Mouse (Mus musculus): ENCODE results near the gene Pmvk. TPM values are rescaled to one million over a fixed set of nuclear protein-coding genes. Genes with fewer than 3 reads are reported as not detected.

Gene Pmvk
- total and polyA plus RNA-seq, 3 experiments = 53.6 to 75.7 TPM; not detected in 1

DNA sequence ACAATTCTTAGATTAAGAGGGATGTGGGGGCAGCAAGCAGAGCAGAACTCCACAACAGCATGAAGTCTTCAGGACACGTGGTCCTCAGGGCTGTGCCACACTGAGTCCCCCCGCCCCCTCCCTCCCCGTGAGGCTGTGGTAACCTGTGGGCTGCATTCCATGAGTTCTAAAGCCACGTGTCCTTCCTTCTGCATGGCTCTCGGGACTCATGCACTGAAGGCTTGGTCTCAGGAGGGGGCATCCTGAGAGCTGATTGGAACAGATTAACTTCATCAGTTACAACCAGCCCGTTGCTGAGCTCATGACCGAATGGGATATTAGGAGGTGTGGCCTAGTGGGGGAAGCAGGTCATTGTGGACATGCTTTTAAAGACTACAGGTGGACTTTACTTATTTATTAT lies 45.4 kb downstream of the Pmvk start:
- H3K4me3 ChIP-seq (ENCODE audit: control insufficient read depth in 1 of 2, insufficient read depth in 1 of 2, low read depth in 2 of 2, low read length in 2 of 2) = no peak overlapping the region
- H3K79me2 ChIP-seq (ENCODE audit: control insufficient read depth, insufficient read depth, low read length, poor library complexity) = no peaks in the 10 kb centered on the region
- no peaks in the 10 kb centered on the region for H3K9me3 ChIP-seq (replicated peaks; ENCODE audit: insufficient read depth, low read length)
- no peaks in the 10 kb centered on the region for H3K4me1 ChIP-seq (ENCODE audit: control insufficient read depth in 1 of 2, insufficient read depth in 2 of 2, low read length in 2 of 2)
- no peak overlapping the region for H3K27ac ChIP-seq (ENCODE audit: control insufficient read depth, low read depth, low read length)
- TF ChIP-seq MAX (IDR thresholded peaks at IDR 0.05; ENCODE audit: low read length) (peak; percentile 64; the same call in 1 of the 2 replicates), KAT2A (conservative IDR thresholded peaks at IDR 0.05; ENCODE audit: low read depth, low read length) (no peak), RAD21 (IDR thresholded peaks at IDR 0.05; ENCODE audit: low read depth, low read length) (no peak), MYB (IDR thresholded peaks at IDR 0.05; ENCODE audit: low read depth, low read length) (no peak), JUND (IDR thresholded peaks at IDR 0.05; ENCODE audit: low read depth, low read length) (no peak), ETS1 (IDR thresholded peaks at IDR 0.05; ENCODE audit: low read depth, low read length) (no peak), USF1 (IDR thresholded peaks at IDR 0.05; ENCODE audit: low read depth, low read length) (peak; percentile 50; the same call in 1 of the 2 replicates), ZMIZ1 (IDR thresholded peaks at IDR 0.05; ENCODE audit: low read depth, low read length) (no peak), ELF1 (IDR thresholded peaks at IDR 0.05; ENCODE audit: low read depth, low read length) (no peak), EP300 (IDR thresholded peaks at IDR 0.05; ENCODE audit: low read depth in 1 of 2, low read length in 2 of 2) (no peak), ZKSCAN1 (IDR thresholded peaks at IDR 0.05; ENCODE audit: low read depth, low read length) (no peak), ZNF384 (IDR thresholded peaks at IDR 0.05; ENCODE audit: low read depth, low read length) (no peak), POLR2A (IDR thresholded peaks at IDR 0.05; ENCODE audit: control insufficient read depth in 1 of 2, insufficient read depth in 1 of 2, low read depth in 1 of 2, low read length in 2 of 2, poor library complexity in 1 of 2) (no peak), MXI1 (IDR thresholded peaks at IDR 0.05; ENCODE audit: low read depth, low read length) (peak; percentile 44; the same call in 1 of the 2 replicates), UBTF (IDR thresholded peaks at IDR 0.05; ENCODE audit: borderline replicate concordance, insufficient read depth, low read depth, low read length) (no peak), TCF12 (IDR thresholded peaks at IDR 0.05; ENCODE audit: low read depth, low read length) (no peak), BHLHE40 (IDR thresholded peaks at IDR 0.05; ENCODE audit: borderline replicate concordance, low read depth, low read length) (no peak)
- no peaks in the 10 kb centered on the region for H3K36me3 ChIP-seq (ENCODE audit: control insufficient read depth in 1 of 2, insufficient read depth in 2 of 2, low read length in 2 of 2)
- peaks cover 10 to 18% of the 10 kb centered on the region in 2 experiments for H3K27me3 ChIP-seq (ENCODE audit: control insufficient read depth in 1 of 2, insufficient read depth in 2 of 2, low read length in 2 of 2)
- DNase-seq (ENCODE audit: low read depth, low spot score) = peak; percentile 43
- no peak overlapping the region for H3K9ac ChIP-seq (ENCODE audit: control insufficient read depth, low read depth, low read length, poor library complexity, severe bottlenecking)

DNA sequence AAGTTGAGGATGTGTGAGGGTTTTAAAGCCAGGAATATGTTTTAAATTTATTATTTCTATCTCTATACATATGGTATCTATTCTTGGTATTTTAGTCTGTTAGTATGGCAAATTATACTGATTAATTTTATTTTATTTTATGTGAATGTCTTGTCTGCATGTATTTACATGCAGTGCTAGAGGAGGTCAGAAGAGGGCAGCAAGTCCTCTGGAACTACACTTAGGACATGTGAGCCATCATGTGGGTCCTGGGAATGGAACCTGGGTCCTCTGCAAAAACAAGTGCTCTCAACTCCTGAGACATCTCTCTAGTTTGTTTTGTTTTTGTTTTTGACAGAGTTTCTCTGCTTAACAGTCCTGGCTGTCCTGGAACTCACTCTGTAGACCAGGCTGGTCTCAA lies 47.1 kb downstream of the Pmvk start:
- Histone ChIP-seq H3K4me3 (ENCODE audit: control insufficient read depth in 1 of 2, insufficient read depth in 1 of 2, low read depth in 2 of 2, low read length in 2 of 2) (no peak overlapping the region), H3K4me1 (ENCODE audit: control insufficient read depth in 1 of 2, insufficient read depth in 2 of 2, low read length in 2 of 2) (no peaks in the 10 kb centered on the region), H3K27me3 (ENCODE audit: control insufficient read depth in 1 of 2, insufficient read depth in 2 of 2, low read length in 2 of 2) (peaks cover 22 to 23% of the 10 kb centered on the region in 2 experiments), H3K9ac (ENCODE audit: control insufficient read depth, low read depth, low read length, poor library complexity, severe bottlenecking) (no peak overlapping the region), H3K9me3 (replicated peaks; ENCODE audit: insufficient read depth, low read length) (no peaks in the 10 kb centered on the region), H3K27ac (ENCODE audit: control insufficient read depth, low read depth, low read length) (no peak overlapping the region), H3K79me2 (ENCODE audit: control insufficient read depth, insufficient read depth, low read length, poor library complexity) (no peaks in the 10 kb centered on the region), H3K36me3 (ENCODE audit: control insufficient read depth in 1 of 2, insufficient read depth in 2 of 2, low read length in 2 of 2) (no peaks in the 10 kb centered on the region)
- peak; percentile 63 for DNase-seq (ENCODE audit: low read depth, low spot score)
- no peak for TF ChIP-seq MEF2A (IDR thresholded peaks at IDR 0.05; ENCODE audit: extremely low read depth, insufficient replicate concordance, low read depth, low read length, poor library complexity, severe bottlenecking)
- no peak for TF ChIP-seq TAL1 (IDR thresholded peaks at IDR 0.05; ENCODE audit: low read length)
- peak; percentile 67 for TF ChIP-seq SMC3 (IDR thresholded peaks at IDR 0.05; ENCODE audit: low read depth, low read length)
- no peak for TF ChIP-seq MYB (IDR thresholded peaks at IDR 0.05; ENCODE audit: low read depth, low read length)
- no peak for TF ChIP-seq GATA1 (IDR thresholded peaks at IDR 0.05; ENCODE audit: low read depth, low read length)
- no peak for TF ChIP-seq ZMIZ1 (IDR thresholded peaks at IDR 0.05; ENCODE audit: low read depth, low read length)
- no peak for TF ChIP-seq TBP (IDR thresholded peaks at IDR 0.05; ENCODE audit: low read depth, low read length)
- no peak for TF ChIP-seq NRF1 (IDR thresholded peaks at IDR 0.05; ENCODE audit: insufficient read depth, low read depth, low read length, poor library complexity, severe bottlenecking)
- no peak for TF ChIP-seq E2F4 (IDR thresholded peaks at IDR 0.05; ENCODE audit: borderline replicate concordance, low read depth, low read length)
- 0 out of 2 replicates have a peak, but pooled peaks have one; percentile 38 for TF ChIP-seq MYC (IDR thresholded peaks at IDR 0.05; ENCODE audit: low read depth, low read length)
- TF ChIP-seq MXI1 (IDR thresholded peaks at IDR 0.05; ENCODE audit: low read depth, low read length) = no peak
- TF ChIP-seq CTCF (IDR thresholded peaks at IDR 0.05 in 2 of 3, conservative IDR thresholded peaks at IDR 0.05 in 1 of 3; ENCODE audit: control insufficient read depth in 1 of 3, insufficient read depth in 1 of 3, low read depth in 2 of 3, low read length in 3 of 3, poor library complexity in 1 of 3, severe bottlenecking in 1 of 3) = peak; percentile 52 to 69 (median 52)
- no peak for TF ChIP-seq JUND (IDR thresholded peaks at IDR 0.05; ENCODE audit: low read depth, low read length)
- TF ChIP-seq TCF12 (IDR thresholded peaks at IDR 0.05; ENCODE audit: low read depth, low read length) = no peak
- TF ChIP-seq USF2 (IDR thresholded peaks at IDR 0.05; ENCODE audit: borderline replicate concordance in 1 of 2, insufficient read depth in 1 of 2, low read depth in 1 of 2, low read length in 2 of 2) = no peak
- TF ChIP-seq POLR2A (IDR thresholded peaks at IDR 0.05; ENCODE audit: control insufficient read depth in 1 of 2, insufficient read depth in 1 of 2, low read depth in 1 of 2, low read length in 2 of 2, poor library complexity in 1 of 2) = no peak
- TF ChIP-seq CHD2 (IDR thresholded peaks at IDR 0.05; ENCODE audit: low read length) = no peak
- no peak for TF ChIP-seq POLR2AphosphoS5 (IDR thresholded peaks at IDR 0.05; ENCODE audit: borderline replicate concordance, low read depth, low read length)
- TF ChIP-seq GABPA (IDR thresholded peaks at IDR 0.05; ENCODE audit: low read depth, low read length) = no peak
- no peak for TF ChIP-seq BHLHE40 (IDR thresholded peaks at IDR 0.05; ENCODE audit: borderline replicate concordance, low read depth, low read length)

All from MEL (cell line).